Mouse (Mus musculus) forebrain, embryonic 11.5 days (tissue): ENCODE measurements around the gene Zfp950. TPM values are rescaled to one million over a fixed set of nuclear protein-coding genes. Genes with fewer than 3 reads are reported as not detected.
"Not testable (repeated sequence)": the region's sequence is repeated elsewhere in the genome, so short reads cannot be mapped to it uniquely, and the experiment has no call there.

Source experiments
- ATAC-seq: fragments of 200-750 bp; cut with Nextera tagmentation; replicated peaks from 2 replicates; pipeline ENCODE4 v1.8.0; 2017; ENCODE audit warnings: moderate TSS enrichment; ENCODE audit not compliant: low FRiP score
- DNase-seq: peaks from one replicate; pipeline ENCODE4 v3.0.0-alpha.2; 2017; ENCODE audit warnings: low spot score
- H3K27ac ChIP-seq: fragments of 300-500 bp; sonication (generic); 2 replicates; pipeline ENCODE4 v1.5.1; 2014; ENCODE audit warnings: low read depth, low read length
- H3K27me3 ChIP-seq: fragments of 300-500 bp; sonication (generic); 2 replicates; pipeline ENCODE4 v1.6.1; 2014; ENCODE audit warnings: mild to moderate bottlenecking, low read length, mixed read lengths; ENCODE audit not compliant: control insufficient read depth, insufficient read depth
- H3K36me3 ChIP-seq: fragments of 300-500 bp; sonication (generic); 2 replicates; pipeline ENCODE4 v1.6.1; 2014; ENCODE audit warnings: mild to moderate bottlenecking, low read length, moderate library complexity, mixed read lengths; ENCODE audit not compliant: control insufficient read depth, insufficient read depth
- H3K4me1 ChIP-seq: fragments of 300-500 bp; sonication (generic); replicated peaks from 2 replicates; pipeline ENCODE4 v1.6.1; 2014; ENCODE audit warnings: low read length, mixed read lengths; ENCODE audit not compliant: control insufficient read depth, insufficient read depth
- H3K4me2 ChIP-seq: fragments of 300-500 bp; sonication (generic); 2 replicates; pipeline ENCODE4 v1.6.1; 2014; ENCODE audit warnings: low read depth, mild to moderate bottlenecking, low read length, moderate library complexity, mixed read lengths; ENCODE audit not compliant: severe bottlenecking
- H3K4me3 ChIP-seq: fragments of 300-500 bp; sonication (generic); 2 replicates; pipeline ENCODE4 v1.5.1; 2014; ENCODE audit warnings: low read depth, low read length
- H3K9ac ChIP-seq: fragments of 300-500 bp; sonication (generic); 2 replicates; pipeline ENCODE4 v1.6.1; 2014; ENCODE audit warnings: low read length
- H3K9me3 ChIP-seq: fragments of 300-500 bp; sonication (generic); 2 replicates; pipeline ENCODE4 v1.6.1; 2016; ENCODE audit warnings: low read length, mixed read lengths; ENCODE audit not compliant: control insufficient read depth
- WGBS: fragments of 180-500 bp; shearing (Covaris S2); extraction: QIAGEN DNeasy Blood & Tissue Kit; methylation state at CpG from one replicate; pipeline ENCODE4 v1.1.7; 2014; 5-methylcytosine and 5-hydroxymethylcytosine counted together
- polyA plus RNA-seq: library from polyadenylated mRNA; unstranded; fragments of >200 nt; fragmentation: Nextera tagmentation; extraction: Ambion mirVana; gene quantifications from 2 replicates; pipeline ENCODE4 v1.2.1, GENCODE M21; 2014

The Zfp950 gene
- polyA plus RNA-seq, result 25.6 and 27.1 TPM in 2 replicates

GRCm38 (mm10) chr19:61140342-61141206 lies at the start of gene Zfp950:
Zfp950 (minus strand) TSS chr19:61140840.
- Histone ChIP-seq H3K36me3 (no peaks in the 10 kb centered on the region), H3K27ac (no peak within 1 kb of the TSS), H3K9ac (peak within 1 kb of the TSS; percentile 67), H3K4me1 (no peaks in the 10 kb centered on the region; the same call in 1 of the 2 replicates), H3K4me2 (peak within 1 kb of the TSS; percentile 58), H3K9me3 (no peaks in the 10 kb centered on the region), H3K27me3 (no peaks in the 10 kb centered on the region), H3K4me3 (peak within 1 kb of the TSS; percentile 51)
- ATAC-seq (peak; percentile 100), DNase-seq (peak; percentile 84)
- WGBS, result under 1% methylated on average over 18 of the region's 18 CpGs

GRCm38 (mm10) chr19:61183590-61183989 lies 43.0 kb upstream of the Zfp950 start, which contains the start of gene Gm6020:
Gm6020 (plus strand) TSS chr19:61183890.
- H3K9ac ChIP-seq, H3K4me1 ChIP-seq, H3K27ac ChIP-seq, H3K27me3 ChIP-seq, ATAC-seq, H3K9me3 ChIP-seq, H3K4me3 ChIP-seq, H3K4me2 ChIP-seq, DNase-seq, H3K36me3 ChIP-seq: not testable (repeated sequence)
- WGBS, result 85% methylated on average over 2 of the region's 2 CpGs

- no peaks in the 10 kb centered on the region for H3K9me3 ChIP-seq
- DNase-seq (peak; percentile 53), ATAC-seq (no peak)
- H3K4me1 ChIP-seq, result no peaks in the 10 kb centered on the region
- 0 out of 2 replicates have a peak within 1 kb of the TSS, but pooled peaks have one; percentile 10 for H3K4me3 ChIP-seq
- H3K36me3 ChIP-seq, result no peaks in the 10 kb centered on the region
- peak within 1 kb of the TSS; percentile 23; the same call in 1 of the 2 replicates for H3K9ac ChIP-seq
- peak within 1 kb of the TSS; percentile 42 for H3K4me2 ChIP-seq
- no peak within 1 kb of the TSS for H3K27ac ChIP-seq
- 34% methylated on average over 39 of the region's 39 CpGs for WGBS
- H3K27me3 ChIP-seq, result no peaks in the 10 kb centered on the region
Measured at GRCm38 (mm10) chr19:61175756-61176324, 35.2 kb upstream of the Zfp950 start, which contains the start of gene Gm7102. Gm7102 (minus strand) TSS chr19:61176309.

- H3K27ac ChIP-seq, result no peak overlapping the region
Measured at GRCm38 (mm10) chr19:61151701-61152420, 11.2 kb upstream of the Zfp950 start.

GRCm38 (mm10) chr19:61151372-61151700 lies 10.7 kb upstream of the Zfp950 start:
- no peaks in the 10 kb centered on the region for H3K4me1 ChIP-seq
- peak overlapping the region; percentile 34 for H3K4me3 ChIP-seq
- WGBS, result 3% methylated on average over 8 of the region's 8 CpGs
- no peaks in the 10 kb centered on the region for H3K9me3 ChIP-seq
- H3K27me3 ChIP-seq, result no peaks in the 10 kb centered on the region
- no peak overlapping the region for H3K27ac ChIP-seq
- peak overlapping the region; percentile 70 for H3K4me2 ChIP-seq
- DNase-seq, result peak; percentile 73
- H3K36me3 ChIP-seq, result no peaks in the 10 kb centered on the region
- ATAC-seq, result peak; percentile 63
- peak overlapping the region; percentile 54 for H3K9ac ChIP-seq

More at GRCm38 (mm10) chr19:61151701-61152420, 11.2 kb upstream of the Zfp950 start:
- no peaks in the 10 kb centered on the region for H3K4me1 ChIP-seq
- peak overlapping the region; percentile 34 for H3K4me3 ChIP-seq
- H3K4me2 ChIP-seq, result peak overlapping the region; percentile 70
- no peaks in the 10 kb centered on the region for H3K9me3 ChIP-seq
- peak overlapping the region; percentile 54 for H3K9ac ChIP-seq
- no peaks in the 10 kb centered on the region for H3K27me3 ChIP-seq
- ATAC-seq (peak; percentile 76), DNase-seq (peak; percentile 56)
- WGBS, result 7% methylated on average over 27 of the region's 27 CpGs
- no peaks in the 10 kb centered on the region for H3K36me3 ChIP-seq

- Histone ChIP-seq H3K4me3 (peak overlapping the region; percentile 51), H3K36me3 (no peaks in the 10 kb centered on the region), H3K27me3 (no peaks in the 10 kb centered on the region), H3K4me2 (peak overlapping the region; percentile 58; the same call in 1 of the 2 replicates), H3K9ac (peak overlapping the region; percentile 67), H3K4me1 (no peaks in the 10 kb centered on the region; the same call in 1 of the 2 replicates), H3K27ac (no peak overlapping the region), H3K9me3 (no peaks in the 10 kb centered on the region)
- 15% methylated on average over 4 of the region's 4 CpGs for WGBS
- ATAC-seq (no peak), DNase-seq (no peak)
Measured at GRCm38 (mm10) chr19:61141299-61141698, 659 bp upstream of the Zfp950 start.

- Histone ChIP-seq H3K4me1 (no peaks in the 10 kb centered on the region; the same call in 1 of the 2 replicates), H3K4me3 (no peak overlapping the region), H3K27me3 (no peaks in the 10 kb centered on the region), H3K36me3 (no peaks in the 10 kb centered on the region), H3K27ac (no peak overlapping the region), H3K9ac (no peak overlapping the region), H3K9me3 (no peaks in the 10 kb centered on the region), H3K4me2 (no peak overlapping the region)
- ATAC-seq (no peak), DNase-seq (no peak)
Measured at GRCm38 (mm10) chr19:61138655-61139054, 2.0 kb downstream of the Zfp950 start.

GRCm38 (mm10) chr19:61131096-61131495 lies 9.5 kb downstream of the Zfp950 start:
- H3K9ac ChIP-seq, result no peak overlapping the region
- no peak overlapping the region for H3K4me3 ChIP-seq
- DNase-seq, result no peak
- H3K27me3 ChIP-seq, result no peaks in the 10 kb centered on the region
- no peaks in the 10 kb centered on the region for H3K9me3 ChIP-seq
- no peaks in the 10 kb centered on the region for H3K4me1 ChIP-seq
- no peak overlapping the region for H3K4me2 ChIP-seq
- 90% methylated on average over 10 of the region's 10 CpGs for WGBS
- H3K36me3 ChIP-seq, result no peaks in the 10 kb centered on the region
- H3K27ac ChIP-seq, result no peak overlapping the region
- no peak for ATAC-seq
